Mouse (Mus musculus) hindbrain, postnatal 0 days (tissue): ENCODE measurements at regions not wholly inside any gene's neighbourhood (a gene's known extent, or its start where the extent isn't known, plus 50 kb on each side); places are given as distances from the start of the nearest gene placed in this dataset.
A peak's percentile ranks its signal among the peaks of the same experiment; 100 is the strongest.

Experiments
- ATAC-seq: fragments of 200-750 bp; cut with Nextera tagmentation; 2 replicates; pipeline ENCODE4 v1.8.0; 2017; ENCODE audit warnings: mild to moderate bottlenecking, moderate TSS enrichment, moderate library complexity
- DNase-seq: peaks from one replicate; pipeline ENCODE4 v3.0.0-alpha.2; 2015; ENCODE audit warnings: low spot score
- H3K27ac ChIP-seq: fragments of 300-500 bp; sonication (generic); 2 replicates; pipeline ENCODE4 v1.5.1; 2014; ENCODE audit warnings: mild to moderate bottlenecking
- H3K27me3 ChIP-seq: fragments of 300-500 bp; sonication (generic); 2 replicates; pipeline ENCODE4 v1.6.1; 2014; ENCODE audit warnings: low read length, mixed read lengths; ENCODE audit not compliant: insufficient read depth
- H3K36me3 ChIP-seq: fragments of 300-500 bp; sonication (generic); 2 replicates; pipeline ENCODE4 v1.6.1; 2014; ENCODE audit warnings: low read length, mixed read lengths; ENCODE audit not compliant: insufficient read depth
- H3K4me1 ChIP-seq: fragments of 300-500 bp; sonication (generic); 2 replicates; pipeline ENCODE4 v1.6.1; 2014; ENCODE audit warnings: antibody characterized with exemption, low read length, mixed read lengths; ENCODE audit not compliant: insufficient read depth
- H3K4me2 ChIP-seq: fragments of 300-500 bp; sonication (generic); 2 replicates; pipeline ENCODE4 v1.6.1; 2014; ENCODE audit warnings: low read depth, mild to moderate bottlenecking, low read length, moderate library complexity, mixed read lengths
- H3K4me3 ChIP-seq: fragments of 300-500 bp; sonication (generic); 2 replicates; pipeline ENCODE4 v1.5.1; 2014; ENCODE audit warnings: low read length
- H3K9ac ChIP-seq: fragments of 300-500 bp; sonication (generic); replicated peaks from 2 replicates; pipeline ENCODE4 v1.6.1; 2014; ENCODE audit warnings: mild to moderate bottlenecking, low read length, moderate library complexity, mixed read lengths
- H3K9me3 ChIP-seq: fragments of 300-500 bp; sonication (generic); 2 replicates; pipeline ENCODE4 v1.6.1; 2016; ENCODE audit warnings: low read length, mixed read lengths
- CTCF ChIP-seq: IDR thresholded peaks from 2 replicates; pipeline ENCODE4 v1.5.1; 2016; ENCODE audit warnings: antibody characterized with exemption, control low read depth, low read depth
- WGBS: fragments of 180-500 bp; shearing (Covaris S2); extraction: QIAGEN DNeasy Blood & Tissue Kit; methylation state at CpG from one replicate; pipeline ENCODE4 v1.1.7; 2014; 5-methylcytosine and 5-hydroxymethylcytosine counted together

DNA sequence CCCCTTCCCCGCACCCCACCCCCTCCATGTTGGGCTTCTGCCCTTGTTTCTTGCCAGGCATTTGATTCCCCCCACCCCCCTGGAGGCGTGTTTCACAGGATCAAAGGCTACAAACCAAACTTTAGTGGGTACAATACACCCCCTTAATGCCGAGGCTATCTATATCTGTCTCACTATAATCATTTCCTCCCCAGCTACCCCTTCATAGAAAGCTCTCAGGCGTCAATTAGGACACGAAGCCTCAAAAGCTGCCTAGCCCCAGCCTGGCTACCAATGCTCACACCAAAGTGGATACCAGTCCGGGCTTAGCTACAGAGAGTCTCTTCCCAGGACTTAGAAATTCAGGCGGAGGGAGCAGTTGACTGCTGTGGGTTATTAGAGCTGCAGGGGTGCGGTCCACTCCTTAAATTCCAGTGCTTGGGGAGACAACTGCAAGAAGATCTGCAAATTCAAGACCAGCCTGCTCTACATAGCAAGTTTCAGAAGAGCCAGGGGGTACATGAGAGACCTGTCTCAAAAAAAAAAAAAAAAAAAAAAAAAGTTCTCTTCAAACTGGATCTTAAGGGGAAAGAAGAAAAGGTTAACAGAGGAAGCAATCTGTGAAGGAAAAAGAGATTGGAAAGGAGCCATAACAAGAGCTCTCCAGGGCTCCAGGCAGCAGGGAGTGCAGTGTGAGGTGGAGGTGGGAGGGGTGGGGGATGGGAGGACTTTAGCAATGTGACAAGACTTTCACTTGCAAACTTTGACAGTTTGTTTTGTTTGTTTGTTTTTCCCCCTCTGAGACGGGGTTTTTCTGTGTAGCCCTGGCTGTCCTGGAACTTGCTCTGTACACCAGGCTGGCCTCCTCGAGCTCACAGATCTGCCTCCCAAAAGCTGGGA is 52.1 kb upstream of the Dbx1 start:
- Histone ChIP-seq H3K4me1 (no peaks in the 10 kb centered on the region), H3K36me3 (no peaks in the 10 kb centered on the region), H3K9ac (no peak overlapping the region), H3K27me3 (peaks cover 85% of the 10 kb centered on the region), H3K9me3 (no peaks in the 10 kb centered on the region), H3K27ac (no peak overlapping the region), H3K4me3 (no peak overlapping the region), H3K4me2 (no peak overlapping the region)
- DNase-seq (no peak), ATAC-seq (no peak)
- WGBS: 4% methylated on average over 10 of the region's 10 CpGs
- no peak for TF ChIP-seq CTCF

DNA sequence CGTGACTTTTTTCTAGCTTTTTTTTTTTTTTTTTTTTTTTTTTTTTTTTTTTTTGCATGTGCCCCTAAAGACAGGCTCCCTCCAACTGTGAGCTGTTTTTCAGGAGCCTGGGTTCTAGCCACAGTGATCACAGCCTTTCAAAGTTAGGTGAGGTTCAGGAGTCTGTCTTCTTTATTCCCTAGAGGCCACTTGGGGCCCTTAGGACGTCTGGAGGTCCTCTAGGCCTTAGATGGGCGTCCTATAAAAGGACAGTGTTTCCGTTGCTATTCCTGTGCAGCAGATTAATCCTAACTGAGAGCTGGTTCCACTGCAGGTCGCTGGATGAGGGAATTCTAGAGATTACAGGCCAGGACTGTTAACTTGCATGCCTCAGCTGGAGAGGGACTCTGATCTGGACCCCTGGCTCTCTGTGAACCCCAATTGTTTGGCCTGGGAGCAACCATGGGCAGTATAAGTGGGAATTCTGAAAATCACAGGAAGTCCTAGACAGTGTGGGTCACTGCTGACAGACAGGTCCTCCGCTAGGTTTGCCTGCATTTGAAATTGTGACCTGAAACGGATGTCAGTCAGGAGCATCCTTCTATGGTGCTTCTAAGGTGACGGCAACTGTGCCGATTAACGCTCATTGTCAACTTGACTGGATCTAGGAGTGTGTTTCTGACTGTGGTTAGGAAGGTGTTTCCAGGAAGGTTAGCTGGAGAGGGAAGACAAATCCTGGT is 51.2 kb upstream of the Dbx1 start:
- Histone ChIP-seq H3K4me3 (no peak overlapping the region), H3K4me1 (no peaks in the 10 kb centered on the region), H3K4me2 (no peak overlapping the region), H3K9me3 (no peaks in the 10 kb centered on the region), H3K27ac (no peak overlapping the region), H3K27me3 (peaks cover 82% of the 10 kb centered on the region), H3K36me3 (no peaks in the 10 kb centered on the region), H3K9ac (no peak overlapping the region)
- WGBS: 11% methylated on average over 10 of the region's 10 CpGs
- TF ChIP-seq CTCF: no peak
- no peak for ATAC-seq
- no peak for DNase-seq

DNA sequence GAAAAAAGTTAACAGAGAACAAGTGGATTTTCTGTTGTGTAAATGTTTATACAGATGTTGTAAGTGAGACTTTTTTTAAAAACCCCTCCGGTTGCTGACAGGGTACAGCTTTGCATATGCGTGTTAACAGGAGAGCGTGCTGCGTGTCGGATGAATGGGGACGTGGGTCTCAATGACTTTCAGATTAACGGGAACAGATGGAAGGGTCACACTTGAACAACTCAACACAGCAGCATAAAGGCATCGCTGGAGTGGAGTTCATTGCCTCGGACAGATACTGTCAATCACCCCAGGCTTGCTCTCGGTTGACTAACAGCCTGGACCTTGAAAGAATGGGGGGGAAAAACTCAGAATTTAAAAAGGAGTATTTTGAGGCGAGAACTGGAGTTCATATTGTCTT is 50.3 kb upstream of the Dbx1 start:
- H3K9me3 ChIP-seq: no peaks in the 10 kb centered on the region
- H3K4me3 ChIP-seq: no peak overlapping the region
- no peak overlapping the region for H3K27ac ChIP-seq
- DNase-seq (peak; percentile 36), ATAC-seq (no peak)
- no peaks in the 10 kb centered on the region for H3K36me3 ChIP-seq
- peaks cover 87% of the 10 kb centered on the region for H3K27me3 ChIP-seq
- no peak overlapping the region for H3K4me2 ChIP-seq
- H3K9ac ChIP-seq: no peak overlapping the region
- 12% methylated on average over 11 of the region's 11 CpGs for WGBS
- no peaks in the 10 kb centered on the region for H3K4me1 ChIP-seq
- TF ChIP-seq CTCF: no peak
